Mouse (Mus musculus) spleen, adult 2 months (tissue): Measurements from ENCODE around the gene Nfe2.

Experiments
- CTCF ChIP-seq: fragments of 200-500 bp; IDR thresholded peaks from 2 replicates; pipeline ENCODE4 v1.5.1; 2011; ENCODE audit warnings: mild to moderate bottlenecking, inconsistent platforms; ENCODE audit not compliant: insufficient read depth, insufficient read length, insufficient replicate concordance; ENCODE audit errors: extremely low read depth
- POLR2A ChIP-seq: fragments of 200-500 bp; IDR thresholded peaks from 2 replicates; pipeline ENCODE4 v1.6.1; 2011; ENCODE audit warnings: low read depth, low read length, inconsistent platforms

DNA sequence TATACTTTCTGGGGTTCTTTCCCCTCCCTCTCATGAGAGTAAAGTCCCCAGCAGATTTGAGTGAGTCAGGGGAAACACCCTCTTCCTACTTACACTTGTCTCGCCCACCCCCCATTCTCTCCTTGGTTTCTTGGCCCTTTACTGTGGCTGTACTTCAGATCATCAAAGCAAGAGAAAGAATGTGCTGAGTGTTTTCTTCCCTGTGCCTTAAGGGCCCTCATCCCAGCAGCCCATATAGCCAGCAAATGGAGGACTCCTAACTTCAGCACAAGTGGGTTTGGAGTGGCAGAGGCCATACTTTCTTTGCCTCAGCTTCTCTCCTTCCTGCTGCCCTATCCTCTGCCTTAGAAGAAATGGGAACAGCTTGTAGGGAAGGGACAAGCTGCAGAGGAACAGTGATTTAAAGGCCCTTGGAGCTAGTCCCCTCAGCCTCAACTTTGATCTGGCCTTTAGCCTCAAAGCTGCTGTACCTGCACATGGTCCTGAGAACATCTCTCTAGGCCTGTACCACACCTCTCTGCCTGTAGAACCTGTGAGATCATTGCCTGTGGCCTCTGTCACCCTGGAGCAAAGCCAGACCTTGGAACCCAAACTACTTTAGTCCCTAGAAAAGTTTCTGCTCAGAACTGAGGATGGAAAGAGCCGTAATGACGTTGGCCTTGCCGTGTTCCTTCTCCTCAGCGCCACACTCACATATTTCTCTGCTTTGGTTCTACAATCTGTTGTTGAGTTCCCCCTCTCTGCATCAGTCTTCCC, 40.8 kb upstream of the Nfe2 start:
- TF ChIP-seq POLR2A (no peak), CTCF (no peak)
